In the genomic region with DNA sequence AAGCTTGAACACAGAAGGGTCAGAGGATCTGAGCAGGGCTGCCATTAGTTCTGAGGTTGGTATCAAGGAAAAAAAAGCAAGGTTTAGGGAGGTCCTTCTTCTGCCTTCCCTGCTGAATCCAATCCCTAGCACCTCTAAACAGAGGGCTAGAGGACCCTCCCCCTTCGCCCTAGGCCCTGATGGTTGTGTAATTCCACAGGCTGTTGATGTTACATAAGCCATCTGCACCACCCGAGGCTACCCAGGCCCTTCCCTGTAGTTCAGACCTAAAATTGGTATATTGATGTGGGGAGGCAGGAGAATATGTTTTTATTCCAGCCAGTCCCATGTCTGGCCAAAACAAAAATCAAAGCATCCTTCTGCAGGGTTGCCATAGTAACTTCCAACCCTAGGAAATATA, we compare ENCODE assay signal across 13 mouse cellular contexts. TPM values are rescaled to one million over a fixed set of nuclear protein-coding genes. Genes with fewer than 3 reads are reported as not detected.
DNase-seq lines count a peak whose midpoint lies in the region; ATAC-seq lines count a peak whose summit lies in the region.
"Had no signal": no experiment of that assay in that cellular context is flagged by ENCODE, and none has a peak within 500 bp of the region (broad histone marks: within the 10 kb centered on the region; RNA-seq: fewer than 3 reads in every experiment).

No protein-coding gene starts in this region.

- WGBS in lung, embryonic 16.5 days, result 33% methylated on average over 2 of the region's 2 CpGs
- 63% methylated on average over 2 of the region's 2 CpGs for WGBS in heart, embryonic 11.5 days (ENCODE audit: insufficient replicate concordance)

- ATAC-seq in cerebellum, adult (ENCODE audit: insufficient number of reproducible peaks, low FRiP score, low TSS enrichment), result no peak
- peak; percentile 94 for ATAC-seq in lung, embryonic 16.5 days (ENCODE audit: low read depth)
- ATAC-seq in heart, embryonic 11.5 days (replicated peaks; ENCODE audit: insufficient number of reproducible peaks, low FRiP score, low TSS enrichment), result no peak

- no peaks in the 10 kb centered on the region for H3K36me3 ChIP-seq in lung, embryonic 16.5 days (ENCODE audit: control insufficient read depth, insufficient read depth, low read length)
- no peaks in the 10 kb centered on the region for H3K36me3 ChIP-seq in heart, embryonic 11.5 days (ENCODE audit: control insufficient read depth, insufficient read depth, low read length)

- H3K4me3 ChIP-seq in lung, embryonic 16.5 days (ENCODE audit: low read length), result no peak overlapping the region
- no peak overlapping the region for H3K4me3 ChIP-seq in heart, embryonic 11.5 days (ENCODE audit: low read depth, low read length)
- H3K4me3 ChIP-seq: myocyte had no signal

- peaks cover 7% of the 10 kb centered on the region; the same call in 1 of the 2 replicates for H3K4me1 ChIP-seq in lung, embryonic 16.5 days (replicated peaks; ENCODE audit: control insufficient read depth, insufficient read depth, low read length)
- no peaks in the 10 kb centered on the region for H3K4me1 ChIP-seq in heart, embryonic 11.5 days (ENCODE audit: control insufficient read depth, insufficient read depth, low read length)

- DNase-seq in cerebellum, adult 11-12 months, result peak; percentile 79
- DNase-seq in right cerebral cortex, adult 2 months (ENCODE audit: low spot score in 2 of 2), result peak; percentile 48 to 52
- DNase-seq in right cerebral cortex, postnatal 25 days, result no peak
- DNase-seq in telencephalon, adult 2 months (ENCODE audit: low read depth, low spot score), result peak; percentile 71
- DNase-seq in heart, adult 9 months (ENCODE audit: low spot score in 2 of 2), result no peak
- DNase-seq: adrenal gland, postnatal 10 days; heart, postnatal 10 days; kidney, postnatal 10 days had no signal

- H3K9ac ChIP-seq in lung, embryonic 16.5 days (ENCODE audit: low read length), result no peak overlapping the region
- H3K9ac ChIP-seq in heart, embryonic 11.5 days (ENCODE audit: low read depth, low read length), result no peak overlapping the region

- H3K4me2 ChIP-seq in lung, embryonic 16.5 days (ENCODE audit: low read depth, low read length), result no peak overlapping the region
- H3K4me2 ChIP-seq in heart, embryonic 11.5 days, result no peak overlapping the region

- H3K27ac ChIP-seq in lung, embryonic 16.5 days (ENCODE audit: low read length), result peak overlapping the region; percentile 71
- H3K27ac ChIP-seq in heart, embryonic 11.5 days (ENCODE audit: low read depth, low read length), result no peak overlapping the region

- H3K27me3 ChIP-seq in lung, embryonic 16.5 days (ENCODE audit: control insufficient read depth, insufficient read depth, low read depth, low read length), result peaks cover 13% of the 10 kb centered on the region; the same call in 1 of the 2 replicates
- H3K27me3 ChIP-seq in heart, embryonic 11.5 days (ENCODE audit: control insufficient read depth, insufficient read depth, low read length), result peaks cover 77% of the 10 kb centered on the region

- no peaks in the 10 kb centered on the region for H3K9me3 ChIP-seq in lung, embryonic 16.5 days (ENCODE audit: control insufficient read depth, low read length)
- no peaks in the 10 kb centered on the region for H3K9me3 ChIP-seq in heart, embryonic 11.5 days (replicated peaks; ENCODE audit: control insufficient read depth, low read length)

RNA-seq across cellular contexts. Expression of a gene that starts 1.3 kb away (rescaled TPM):
- polyA plus RNA-seq in lung, embryonic 16.5 days (2015; fragmentation: Nextera tagmentation; extraction: Ambion mirVana), result 0.93 and 0.94 TPM in 2 replicates
- 0.40 and 0.51 TPM in 2 replicates for polyA plus RNA-seq in heart, embryonic 11.5 days (2014; fragmentation: Nextera tagmentation; extraction: Ambion mirVana)

RNA-seq across cellular contexts. Expression of a gene that starts 52.2 kb away (rescaled TPM):
- polyA plus RNA-seq in lung, embryonic 16.5 days (2015; fragmentation: Nextera tagmentation; extraction: Ambion mirVana), result 13.4 and 13.7 TPM in 2 replicates
- polyA plus RNA-seq in heart, embryonic 11.5 days (2014; fragmentation: Nextera tagmentation; extraction: Ambion mirVana), result 11.9 TPM in 2 replicates

RNA-seq across cellular contexts. Expression of a gene that starts 52.2 kb away (rescaled TPM):
- polyA plus RNA-seq in lung, embryonic 16.5 days (2015; fragmentation: Nextera tagmentation; extraction: Ambion mirVana), result not detected in 2 replicates
- polyA plus RNA-seq in heart, embryonic 11.5 days (2014; fragmentation: Nextera tagmentation; extraction: Ambion mirVana), result not detected in 2 replicates
- polyA plus RNA-seq: limb, embryonic 14.5 days had no signal

Comparison
In these comparisons a context has a peak if more than half of its experiments do, and no peak if none do; other contexts are left out.
1. DNase-seq: peak in cerebellum, adult 11-12 months (single experiment), right cerebral cortex, adult 2 months (2 of 2) and telencephalon, adult 2 months (single experiment); none in right cerebral cortex, postnatal 25 days (single experiment) and heart, adult 9 months (0 of 2).